Mouse (Mus musculus) heart, postnatal 0 days (tissue): ENCODE data around the gene Has1. TPM values are rescaled to one million over a fixed set of nuclear protein-coding genes. Genes with fewer than 3 reads are reported as not detected.

ENCODE experiments used
- ATAC-seq: fragments of 200-750 bp; cut with Nextera tagmentation; 2 replicates; pipeline ENCODE4 v1.8.0; 2017; ENCODE audit warnings: low read depth, moderate number of reproducible peaks, moderate library complexity; ENCODE audit not compliant: insufficient read depth
- DNase-seq: peaks from one replicate; pipeline ENCODE4 v3.0.0-alpha.2; 2016; ENCODE audit warnings: low spot score
- H3K27ac ChIP-seq: fragments of 300-500 bp; sonication (generic); 2 replicates; pipeline ENCODE4 v1.5.1; 2014; ENCODE audit warnings: low read depth, mild to moderate bottlenecking
- H3K27me3 ChIP-seq: fragments of 300-500 bp; sonication (generic); 2 replicates; pipeline ENCODE4 v1.6.1; 2014; ENCODE audit warnings: low read length, mixed read lengths; ENCODE audit not compliant: control insufficient read depth, insufficient read depth
- H3K36me3 ChIP-seq: fragments of 300-500 bp; sonication (generic); replicated peaks from 2 replicates; pipeline ENCODE4 v1.6.1; 2014; ENCODE audit warnings: low read length, mixed read lengths; ENCODE audit not compliant: control insufficient read depth, insufficient read depth
- H3K4me1 ChIP-seq: fragments of 300-500 bp; sonication (generic); 2 replicates; pipeline ENCODE4 v1.6.1; 2014; ENCODE audit warnings: antibody characterized with exemption; ENCODE audit not compliant: control insufficient read depth, insufficient read depth
- H3K4me2 ChIP-seq: fragments of 300-500 bp; sonication (generic); 2 replicates; pipeline ENCODE4 v1.6.1; 2014; ENCODE audit warnings: low read depth, mild to moderate bottlenecking, low read length, moderate library complexity
- H3K4me3 ChIP-seq: fragments of 300-500 bp; sonication (generic); 2 replicates; pipeline ENCODE4 v1.5.1; 2014; ENCODE audit warnings: low read depth, low read length
- H3K9ac ChIP-seq: fragments of 300-500 bp; sonication (generic); replicated peaks from 2 replicates; pipeline ENCODE4 v1.6.1; 2014; ENCODE audit warnings: low read depth, low read length, mixed read lengths
- H3K9me3 ChIP-seq: fragments of 300-500 bp; sonication (generic); replicated peaks from 2 replicates; pipeline ENCODE4 v1.6.1; 2016; ENCODE audit warnings: low read length; ENCODE audit not compliant: control insufficient read depth
- CTCF ChIP-seq: IDR thresholded peaks from 2 replicates; pipeline ENCODE4 v1.5.1; 2016; ENCODE audit warnings: antibody characterized with exemption, control low read depth, low read depth
- EP300 ChIP-seq: IDR thresholded peaks from 2 replicates; pipeline ENCODE4 v1.6.1; 2016; ENCODE audit warnings: antibody characterized with exemption, low read depth
- WGBS: fragments of 180-500 bp; shearing (Covaris S2); extraction: QIAGEN DNeasy Blood & Tissue Kit; methylation state at CpG from one replicate; pipeline ENCODE4 v1.1.7; 2014; 5-methylcytosine and 5-hydroxymethylcytosine counted together
- polyA plus RNA-seq: library from polyadenylated mRNA; unstranded; fragments of >200 nt; fragmentation: Nextera tagmentation; extraction: Ambion mirVana; gene quantifications from 2 replicates; pipeline ENCODE4 v1.2.1, GENCODE M21; 2015
- total RNA-seq: library from RNA; depleted of rRNA; stranded (reverse); fragments of >200 nt; gene quantifications from 2 replicates; pipeline ENCODE4 v1.2.3, GENCODE M21; 2014; ENCODE audit warnings: low replicate concordance

Gene Has1
- total and polyA plus RNA-seq, 2 experiments from 2014 or later: 1.00 to 4.0 TPM

DNA sequence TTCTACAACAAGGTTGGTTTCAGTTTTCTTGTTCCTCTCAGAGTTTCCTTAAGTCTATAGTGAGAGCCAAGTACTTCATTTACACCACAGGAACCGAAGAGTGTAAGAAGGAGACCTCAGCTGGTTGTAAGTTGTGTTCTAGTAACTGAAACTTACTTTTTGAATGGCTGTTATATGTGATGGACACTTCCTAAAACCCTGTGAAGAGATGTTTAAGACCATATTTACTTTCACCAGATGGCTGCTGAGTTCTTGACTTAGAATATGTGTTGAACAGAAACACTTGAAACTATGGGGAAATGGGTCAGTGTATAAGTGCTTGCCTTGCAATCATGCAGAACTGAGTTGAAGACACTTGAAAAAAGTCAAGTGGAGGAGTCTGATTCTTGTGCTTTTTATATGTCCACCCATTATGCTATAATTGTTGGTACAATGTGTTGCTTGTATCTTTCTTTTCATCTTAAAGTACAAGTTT lies 32.8 kb upstream of the Has1 start, which contains the start of the genes Fpr2 and Fpr3:
Gene Fpr2, plus strand, starts transcription at position 51 of the 475 bp plus-strand sequence.
Gene Fpr3, plus strand, starts transcription at position 79 of the 475 bp plus-strand sequence.
- ATAC-seq (no peak), DNase-seq (no peak)
- H3K4me3 ChIP-seq: no peak within 1 kb of the TSS
- H3K9me3 ChIP-seq: no peaks in the 10 kb centered on the region
- no peak within 1 kb of the TSS for H3K27ac ChIP-seq
- H3K9ac ChIP-seq: no peak within 1 kb of the TSS
- 35% methylated on average over 1 of the region's 1 CpGs for WGBS
- no peaks in the 10 kb centered on the region for H3K4me1 ChIP-seq
- TF ChIP-seq CTCF: no peak
- no peak for TF ChIP-seq EP300
- H3K4me2 ChIP-seq: no peak within 1 kb of the TSS
- no peaks in the 10 kb centered on the region for H3K27me3 ChIP-seq
- no peaks in the 10 kb centered on the region for H3K36me3 ChIP-seq

DNA sequence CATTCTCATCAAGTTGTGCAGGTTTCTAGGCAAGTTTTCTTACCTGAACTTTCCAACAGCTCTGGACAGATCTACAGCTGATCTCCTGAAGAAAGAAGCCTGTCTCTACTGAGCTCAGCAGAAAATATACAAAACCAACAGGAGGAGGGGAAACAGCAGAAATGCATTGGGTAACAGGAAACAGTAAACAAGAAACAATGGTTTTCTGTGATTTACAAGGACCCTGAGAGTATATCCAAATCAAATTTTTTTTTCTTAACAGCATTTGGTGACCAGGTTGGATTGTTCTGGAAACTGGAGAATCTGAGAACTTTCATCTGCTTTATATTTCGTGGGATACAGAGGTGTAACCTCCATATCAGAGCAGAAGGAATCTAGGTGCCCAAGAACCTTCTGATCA lies 28.8 kb upstream of the Has1 start, which contains the start of gene Fpr1:
Gene Fpr1, minus strand, starts transcription at position 101 of the 400 bp plus-strand sequence.
- DNase-seq (no peak), ATAC-seq (no peak)
- Histone ChIP-seq H3K4me1 (no peaks in the 10 kb centered on the region), H3K4me3 (no peak within 1 kb of the TSS), H3K36me3 (no peaks in the 10 kb centered on the region), H3K9ac (no peak within 1 kb of the TSS), H3K27ac (no peak within 1 kb of the TSS), H3K27me3 (no peaks in the 10 kb centered on the region), H3K4me2 (no peak within 1 kb of the TSS), H3K9me3 (no peaks in the 10 kb centered on the region)
- no peak for TF ChIP-seq CTCF
- TF ChIP-seq EP300: no peak
- WGBS: 57% methylated on average over 1 of the region's 1 CpGs

DNA sequence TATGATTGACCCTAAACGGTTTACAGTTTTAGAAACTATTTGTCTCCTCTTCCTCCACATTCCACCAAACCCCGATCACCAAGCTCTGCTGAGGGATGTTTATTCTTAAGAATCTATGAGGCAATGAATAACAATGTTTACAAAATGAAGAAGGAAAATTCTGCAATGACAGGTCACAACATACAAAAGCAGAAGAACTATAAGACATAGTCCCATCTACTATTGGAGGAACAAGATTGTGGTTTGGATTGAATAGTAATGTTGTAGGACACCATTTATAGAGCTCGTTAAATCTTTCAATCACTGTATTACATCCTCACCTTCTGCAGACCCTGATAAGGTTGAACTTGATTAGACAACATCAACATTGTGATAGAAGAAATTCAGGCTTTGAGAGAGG lies 27.7 kb upstream of the Has1 start:
- Histone ChIP-seq H3K4me3 (no peak overlapping the region), H3K27ac (no peak overlapping the region), H3K36me3 (no peaks in the 10 kb centered on the region), H3K4me1 (no peaks in the 10 kb centered on the region), H3K9me3 (no peaks in the 10 kb centered on the region), H3K27me3 (no peaks in the 10 kb centered on the region), H3K4me2 (no peak overlapping the region), H3K9ac (no peak overlapping the region)
- TF ChIP-seq EP300 (no peak), CTCF (no peak)
- ATAC-seq (no peak), DNase-seq (no peak)
- WGBS: 70% methylated on average over 3 of the region's 3 CpGs

DNA sequence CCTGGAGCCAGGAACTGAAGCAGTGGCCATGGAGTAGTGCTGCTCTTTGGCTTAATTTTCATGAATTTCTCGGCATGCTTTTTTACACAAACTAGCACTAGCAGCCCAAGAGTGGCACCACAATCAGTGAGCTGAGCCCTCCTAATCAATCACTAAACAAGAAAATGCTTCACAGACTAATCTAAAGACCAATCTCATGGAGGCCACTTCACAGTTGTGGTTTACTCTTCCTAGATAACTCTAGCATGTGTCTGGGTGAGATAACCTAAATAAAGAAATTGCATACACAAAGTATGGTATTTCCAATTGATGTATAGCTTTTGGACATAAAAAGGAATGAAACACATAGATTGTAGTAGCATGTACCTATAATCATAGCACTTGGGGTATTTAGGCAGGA lies 24.3 kb upstream of the Has1 start:
- no peak for ATAC-seq
- 67% methylated on average over 1 of the region's 1 CpGs for WGBS
- no peaks in the 10 kb centered on the region for H3K4me1 ChIP-seq
- no peak overlapping the region for H3K9ac ChIP-seq
- H3K27me3 ChIP-seq: no peaks in the 10 kb centered on the region
- no peaks in the 10 kb centered on the region for H3K36me3 ChIP-seq
- TF ChIP-seq CTCF (no peak), EP300 (no peak)
- no peak overlapping the region for H3K27ac ChIP-seq
- H3K4me2 ChIP-seq: no peak overlapping the region
- no peak overlapping the region for H3K4me3 ChIP-seq
- no peak for DNase-seq
- no peaks in the 10 kb centered on the region for H3K9me3 ChIP-seq

DNA sequence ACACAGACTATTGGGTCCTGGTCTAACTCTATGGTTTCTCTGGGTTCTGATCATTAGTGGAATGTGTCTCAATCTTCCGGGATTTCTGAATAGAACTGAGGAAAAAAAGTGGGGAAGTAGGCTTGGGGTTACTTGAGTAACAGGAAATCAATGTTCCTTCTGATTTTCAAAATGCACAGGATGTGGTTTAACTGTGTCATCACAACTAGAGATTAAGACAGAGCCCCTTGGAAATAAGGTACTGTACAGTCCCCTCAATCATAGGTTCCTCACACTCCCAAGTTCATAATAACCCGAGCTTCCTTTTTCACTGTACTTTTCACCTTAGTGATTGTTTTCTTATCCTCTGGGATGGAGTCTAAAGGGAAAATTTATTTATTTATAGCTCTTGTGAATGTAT lies 16.7 kb upstream of the Has1 start:
- Histone ChIP-seq H3K4me2 (no peak overlapping the region), H3K27me3 (no peaks in the 10 kb centered on the region), H3K4me1 (no peaks in the 10 kb centered on the region), H3K9ac (no peak overlapping the region), H3K36me3 (no peaks in the 10 kb centered on the region), H3K27ac (no peak overlapping the region), H3K9me3 (no peaks in the 10 kb centered on the region), H3K4me3 (no peak overlapping the region)
- TF ChIP-seq CTCF: no peak
- no peak for TF ChIP-seq EP300
- no peak for DNase-seq
- ATAC-seq: no peak
- 68% methylated on average over 2 of the region's 2 CpGs for WGBS

DNA sequence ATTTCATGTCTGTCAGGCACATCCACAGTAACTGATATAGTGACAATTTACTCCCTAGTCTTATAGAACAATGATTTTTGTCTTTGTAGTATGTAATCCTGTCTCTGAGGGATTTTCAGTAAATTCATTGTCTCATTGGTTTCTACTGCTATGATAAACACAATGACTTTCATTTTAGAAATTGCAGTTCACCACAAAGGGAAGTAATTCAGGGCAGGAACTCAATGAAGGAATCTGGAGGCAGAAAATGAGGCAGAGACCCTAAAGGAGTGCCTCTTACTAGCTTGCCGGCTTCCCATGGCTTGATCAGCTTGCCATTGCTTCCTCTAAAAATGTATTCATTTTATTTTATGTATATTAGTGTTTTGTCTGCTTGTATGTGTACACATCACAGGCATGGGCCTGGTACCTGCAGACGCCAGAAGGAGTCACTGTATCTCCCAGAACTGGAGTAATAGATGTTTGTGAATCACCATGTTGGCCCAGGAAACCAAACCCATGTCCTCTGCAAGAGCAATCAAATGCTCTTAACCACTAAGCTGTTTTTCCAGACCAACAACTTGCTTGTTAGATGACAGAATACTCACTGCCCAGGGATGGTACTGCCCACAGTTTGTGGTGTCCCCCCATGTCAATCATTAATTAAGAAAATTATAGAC lies 16.0 kb upstream of the Has1 start:
- Histone ChIP-seq H3K9me3 (no peaks in the 10 kb centered on the region), H3K36me3 (no peaks in the 10 kb centered on the region), H3K4me2 (no peak overlapping the region), H3K9ac (no peak overlapping the region), H3K4me1 (no peaks in the 10 kb centered on the region), H3K4me3 (no peak overlapping the region), H3K27ac (no peak overlapping the region), H3K27me3 (no peaks in the 10 kb centered on the region)
- TF ChIP-seq EP300 (no peak), CTCF (no peak)
- 62% methylated on average over 2 of the region's 2 CpGs for WGBS
- ATAC-seq: no peak
- DNase-seq: no peak
